Mouse (Mus musculus) midbrain, postnatal 0 days (tissue): ENCODE measurements around the gene Tnfaip6. TPM values are rescaled to one million over a fixed set of nuclear protein-coding genes. Genes with fewer than 3 reads are reported as not detected.
A peak's percentile ranks its signal among the peaks of the same experiment; 100 is the strongest.
"Not testable (repeated sequence)": the region's sequence is repeated elsewhere in the genome, so short reads cannot be mapped to it uniquely, and the experiment has no call there.

ENCODE experiments used
- ATAC-seq: fragments of 200-750 bp; cut with Nextera tagmentation; 2 replicates; pipeline ENCODE4 v1.8.0; 2017; ENCODE audit warnings: moderate number of reproducible peaks, mild to moderate bottlenecking, moderate TSS enrichment, moderate library complexity; ENCODE audit not compliant: low FRiP score
- DNase-seq: peaks from one replicate; pipeline ENCODE4 v3.0.0-alpha.2; 2015; ENCODE audit warnings: low spot score
- H3K27ac ChIP-seq: fragments of 300-500 bp; sonication (generic); 2 replicates; pipeline ENCODE4 v1.5.1; 2014; ENCODE audit warnings: low read depth, mild to moderate bottlenecking, low read length, mixed read lengths
- H3K27me3 ChIP-seq: fragments of 300-500 bp; sonication (generic); 2 replicates; pipeline ENCODE4 v1.6.1; 2014; ENCODE audit warnings: low read length, control low read depth, mixed read lengths; ENCODE audit not compliant: insufficient read depth
- H3K36me3 ChIP-seq: fragments of 300-500 bp; sonication (generic); 2 replicates; pipeline ENCODE4 v1.6.1; 2014; ENCODE audit warnings: low read length, control low read depth, mixed read lengths; ENCODE audit not compliant: insufficient read depth
- H3K4me1 ChIP-seq: fragments of 300-500 bp; sonication (generic); 2 replicates; pipeline ENCODE4 v1.6.1; 2014; ENCODE audit warnings: mild to moderate bottlenecking, control low read depth, antibody characterized with exemption, low read length, mixed read lengths; ENCODE audit not compliant: insufficient read depth
- H3K4me2 ChIP-seq: fragments of 300-500 bp; sonication (generic); 2 replicates; pipeline ENCODE4 v1.6.1; 2014; ENCODE audit warnings: low read depth, mild to moderate bottlenecking, low read length, mixed read lengths; ENCODE audit not compliant: poor library complexity, severe bottlenecking
- H3K4me3 ChIP-seq: fragments of 300-500 bp; sonication (generic); 2 replicates; pipeline ENCODE4 v1.5.1; 2014; ENCODE audit warnings: low read depth, mild to moderate bottlenecking, low read length, moderate library complexity
- H3K9ac ChIP-seq: fragments of 300-500 bp; sonication (generic); replicated peaks from 2 replicates; pipeline ENCODE4 v1.6.1; 2014; ENCODE audit warnings: mild to moderate bottlenecking, low read length, moderate library complexity, mixed read lengths; ENCODE audit not compliant: poor library complexity, severe bottlenecking
- H3K9me3 ChIP-seq: fragments of 300-500 bp; sonication (generic); 2 replicates; pipeline ENCODE4 v1.6.1; 2016; ENCODE audit warnings: low read length, control low read depth
- CTCF ChIP-seq: IDR thresholded peaks from 2 replicates; pipeline ENCODE4 v1.5.1; 2016; ENCODE audit warnings: antibody characterized with exemption, mild to moderate bottlenecking
- WGBS: fragments of 180-500 bp; shearing (Covaris S2); extraction: QIAGEN DNeasy Blood & Tissue Kit; methylation state at CpG from one replicate; pipeline ENCODE4 v1.1.7; 2014; 5-methylcytosine and 5-hydroxymethylcytosine counted together
- polyA plus RNA-seq: library from polyadenylated mRNA; unstranded; fragments of >200 nt; fragmentation: Nextera tagmentation; extraction: Ambion mirVana; gene quantifications from 2 replicates; pipeline ENCODE4 v1.2.1, GENCODE M21; 2015
- total RNA-seq: library from RNA; depleted of rRNA; stranded (reverse); fragments of >200 nt; gene quantifications from 2 replicates; pipeline ENCODE4 v1.2.3, GENCODE M21; 2014

Tnfaip6 gene
- total and polyA plus RNA-seq, 2 experiments from 2014 or later: 1.6 to 3.1 TPM

DNA sequence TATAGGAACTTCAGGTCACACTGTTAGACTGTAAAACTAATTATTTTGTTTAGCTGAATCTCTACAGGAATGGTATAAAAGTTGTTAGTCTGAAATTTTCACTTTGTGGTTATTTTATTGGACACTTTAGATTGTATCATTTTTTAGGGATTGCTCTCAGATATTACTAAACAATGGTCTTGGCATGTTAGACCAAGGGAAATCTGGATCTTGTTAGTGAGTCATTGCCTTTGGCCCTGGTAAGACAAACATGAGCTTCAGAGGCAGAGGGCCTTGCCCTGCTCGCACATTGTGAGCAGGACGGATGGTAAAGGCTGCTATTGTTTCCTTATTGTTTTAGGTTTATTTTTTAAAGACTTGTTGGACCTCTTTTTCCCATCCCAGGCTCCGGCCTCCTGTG is 31.4 kb upstream of the Tnfaip6 start:
- Histone ChIP-seq H3K4me3 (no peak overlapping the region), H3K36me3 (no peaks in the 10 kb centered on the region), H3K4me1 (no peaks in the 10 kb centered on the region), H3K9ac (no peak overlapping the region), H3K4me2 (no peak overlapping the region), H3K9me3 (no peaks in the 10 kb centered on the region), H3K27ac (no peak overlapping the region), H3K27me3 (no peaks in the 10 kb centered on the region)
- WGBS: 77% methylated on average over 3 of the region's 3 CpGs
- ATAC-seq (no peak), DNase-seq (no peak)
- no peak for TF ChIP-seq CTCF

DNA sequence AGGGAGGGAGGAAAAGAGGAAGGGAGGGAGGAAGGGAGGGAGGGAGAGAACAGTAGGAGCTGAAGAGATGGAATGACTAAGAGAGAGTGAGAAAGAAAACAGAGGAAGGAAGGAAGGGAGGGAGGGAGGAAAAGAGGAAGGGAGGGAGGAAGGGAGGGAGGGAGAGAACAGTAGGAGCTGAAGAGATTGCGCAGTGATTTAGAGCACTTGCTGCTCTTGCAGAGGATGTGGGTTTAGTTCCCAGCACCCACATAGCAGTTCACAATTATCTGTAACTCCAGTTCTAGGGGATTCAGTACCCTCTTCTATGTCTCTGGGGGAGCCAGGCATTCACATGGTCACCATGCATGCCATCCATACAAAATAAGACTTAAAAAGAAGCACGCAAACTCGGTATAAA is 26.0 kb upstream of the Tnfaip6 start:
- H3K4me3 ChIP-seq, H3K4me2 ChIP-seq, H3K9ac ChIP-seq, H3K27me3 ChIP-seq, H3K4me1 ChIP-seq, H3K36me3 ChIP-seq, ATAC-seq, H3K27ac ChIP-seq, DNase-seq, H3K9me3 ChIP-seq: not testable (repeated sequence)
- 83% methylated on average over 3 of the region's 3 CpGs for WGBS

DNA sequence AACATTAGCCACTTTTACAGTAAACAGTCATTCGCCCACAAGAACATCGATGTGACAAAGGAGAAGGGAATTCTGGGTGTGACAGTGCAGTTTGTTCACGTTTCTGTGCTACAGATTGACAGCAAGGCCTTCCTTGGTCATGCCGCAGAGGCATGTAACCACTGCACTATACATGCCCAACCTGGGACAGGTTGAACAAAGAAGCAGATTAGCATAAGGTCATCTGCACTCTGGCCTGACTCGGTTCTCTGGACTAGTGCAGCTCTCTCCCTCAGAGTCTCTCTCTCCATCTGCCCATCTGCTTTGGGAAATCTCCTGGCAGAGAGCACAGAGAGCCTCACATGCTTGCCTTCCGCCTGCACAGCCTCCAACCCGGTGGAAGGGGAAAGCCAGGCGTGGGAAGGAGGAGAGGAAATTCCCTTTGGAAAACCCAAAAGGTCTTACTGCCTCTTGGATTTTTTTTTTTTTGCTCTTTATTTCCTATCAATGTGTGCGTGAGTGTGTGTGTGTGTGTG is 24.4 kb upstream of the Tnfaip6 start:
- Histone ChIP-seq H3K36me3 (no peaks in the 10 kb centered on the region), H3K27ac (no peak overlapping the region), H3K4me1 (no peaks in the 10 kb centered on the region), H3K9me3 (no peaks in the 10 kb centered on the region), H3K4me3 (no peak overlapping the region), H3K9ac (no peak overlapping the region), H3K4me2 (no peak overlapping the region), H3K27me3 (no peaks in the 10 kb centered on the region)
- ATAC-seq (no peak), DNase-seq (no peak)
- no peak for TF ChIP-seq CTCF
- WGBS: 69% methylated on average over 9 of the region's 9 CpGs

DNA sequence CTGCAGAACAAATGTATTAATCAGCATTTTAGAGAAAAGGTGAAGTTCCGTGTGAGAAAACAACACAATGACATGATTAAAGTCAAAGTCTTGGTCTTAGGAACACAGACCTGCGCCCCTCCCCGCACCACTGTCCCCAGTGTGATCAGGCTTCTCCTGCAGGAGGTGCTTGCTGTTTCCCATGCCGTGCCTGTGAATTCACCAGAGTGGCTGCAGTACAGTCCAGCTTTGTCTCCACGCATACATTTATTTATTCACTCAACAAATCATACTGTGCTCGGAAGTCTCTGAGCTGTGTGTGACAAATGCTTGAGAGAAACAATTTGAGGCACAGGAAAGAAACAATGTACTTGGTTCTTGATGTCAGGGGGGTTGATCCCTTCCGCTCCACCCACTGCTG is 21.4 kb upstream of the Tnfaip6 start:
- Histone ChIP-seq H3K36me3 (no peaks in the 10 kb centered on the region), H3K4me1 (no peaks in the 10 kb centered on the region), H3K27me3 (no peaks in the 10 kb centered on the region), H3K27ac (no peak overlapping the region), H3K9ac (no peak overlapping the region), H3K4me3 (no peak overlapping the region), H3K4me2 (no peak overlapping the region), H3K9me3 (no peaks in the 10 kb centered on the region)
- no peak for TF ChIP-seq CTCF
- no peak for DNase-seq
- 19% methylated on average over 7 of the region's 7 CpGs for WGBS
- ATAC-seq: no peak

DNA sequence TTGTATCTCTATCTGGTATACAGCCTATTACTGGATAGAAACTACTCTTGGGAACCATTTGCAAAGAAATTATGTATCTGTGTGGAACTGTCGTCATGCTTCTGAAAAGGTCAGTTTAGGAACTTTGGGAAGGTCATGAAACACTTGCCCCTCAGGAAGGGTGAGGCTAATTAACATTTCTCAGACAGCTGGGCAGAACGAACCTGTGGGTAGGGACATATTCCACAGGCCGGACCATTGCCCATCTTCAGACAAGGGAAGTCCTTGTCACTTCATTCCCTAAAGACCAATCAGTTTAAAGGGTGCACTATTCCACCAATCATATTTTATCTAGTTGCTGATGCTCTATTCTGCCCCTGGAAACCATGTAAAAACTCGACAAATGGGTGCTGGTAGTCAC is 10.7 kb upstream of the Tnfaip6 start:
- no peaks in the 10 kb centered on the region for H3K9me3 ChIP-seq
- H3K9ac ChIP-seq: no peak overlapping the region
- 78% methylated on average over 4 of the region's 4 CpGs for WGBS
- DNase-seq: no peak
- H3K27ac ChIP-seq: no peak overlapping the region
- ATAC-seq: no peak
- no peak overlapping the region for H3K4me2 ChIP-seq
- no peaks in the 10 kb centered on the region for H3K4me1 ChIP-seq
- no peak overlapping the region for H3K4me3 ChIP-seq
- H3K27me3 ChIP-seq: no peaks in the 10 kb centered on the region
- TF ChIP-seq CTCF: no peak
- no peaks in the 10 kb centered on the region for H3K36me3 ChIP-seq

DNA sequence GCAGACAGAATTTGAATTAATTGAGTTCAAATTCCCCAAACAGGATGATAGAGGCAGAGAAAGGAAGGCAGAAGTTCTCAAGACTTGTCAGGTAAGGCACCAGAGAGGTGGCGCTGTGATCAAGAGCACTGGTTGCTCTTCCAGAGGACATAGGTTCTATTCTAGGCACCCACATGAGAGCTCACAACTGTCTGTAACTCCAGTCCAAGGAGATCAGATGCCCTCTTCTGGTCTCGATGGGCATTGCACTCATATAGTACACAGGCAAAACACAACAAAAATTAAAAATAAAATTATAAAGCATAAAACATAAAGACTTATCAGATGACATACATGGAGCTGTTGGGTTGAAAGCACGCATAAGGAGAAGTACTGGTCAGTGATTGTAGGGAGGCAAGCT is 8.4 kb upstream of the Tnfaip6 start:
- no peak overlapping the region for H3K4me3 ChIP-seq
- TF ChIP-seq CTCF: peak; percentile 27; the same call in 1 of the 2 replicates
- H3K27ac ChIP-seq: no peak overlapping the region
- ATAC-seq (no peak), DNase-seq (no peak)
- H3K36me3 ChIP-seq: no peaks in the 10 kb centered on the region
- 90% methylated on average over 3 of the region's 3 CpGs for WGBS
- no peaks in the 10 kb centered on the region for H3K27me3 ChIP-seq
- no peak overlapping the region for H3K4me2 ChIP-seq
- H3K4me1 ChIP-seq: no peaks in the 10 kb centered on the region
- no peaks in the 10 kb centered on the region for H3K9me3 ChIP-seq
- H3K9ac ChIP-seq: no peak overlapping the region
